Mouse (Mus musculus) embryonic fibroblast, embryonic 13.5 days (primary cell): ENCODE results near the gene Trim69. TPM values are rescaled to one million over a fixed set of nuclear protein-coding genes. Genes with fewer than 3 reads are reported as not detected.

Experiments used
- H3K27ac ChIP-seq: 2 replicates; pipeline ENCODE4 v1.5.1; 2012; ENCODE audit warnings: low read length, control low read depth, inconsistent platforms; ENCODE audit not compliant: insufficient read depth
- H3K4me1 ChIP-seq: 2 replicates; pipeline ENCODE4 v1.6.1; 2011; ENCODE audit warnings: low read length; ENCODE audit not compliant: control insufficient read depth, insufficient read depth
- H3K4me3 ChIP-seq: 2 replicates; pipeline ENCODE4 v1.5.1; 2011; ENCODE audit warnings: mild to moderate bottlenecking, control low read depth, low read length; ENCODE audit not compliant: insufficient read depth
- CTCF ChIP-seq: IDR thresholded peaks from 2 replicates; pipeline ENCODE4 v1.5.1; 2011; ENCODE audit warnings: mild to moderate bottlenecking, control low read depth, low read length, moderate library complexity, borderline replicate concordance; ENCODE audit not compliant: insufficient read depth
- POLR2A ChIP-seq: IDR thresholded peaks from 2 replicates; pipeline ENCODE4 v1.6.1; 2011; ENCODE audit warnings: low read depth, mild to moderate bottlenecking, control low read depth, low read length, moderate library complexity
- polyA plus RNA-seq: library from polyadenylated mRNA; stranded (reverse); fragments of >200 nt; gene quantifications from 2 replicates; pipeline ENCODE4 v1.2.4, GENCODE M21; 2011; ENCODE audit warnings: low read depth; ENCODE audit not compliant: missing spikeins, insufficient read length

The Trim69 gene
- polyA plus RNA-seq, 1 experiment, result 0.68 TPM

DNA sequence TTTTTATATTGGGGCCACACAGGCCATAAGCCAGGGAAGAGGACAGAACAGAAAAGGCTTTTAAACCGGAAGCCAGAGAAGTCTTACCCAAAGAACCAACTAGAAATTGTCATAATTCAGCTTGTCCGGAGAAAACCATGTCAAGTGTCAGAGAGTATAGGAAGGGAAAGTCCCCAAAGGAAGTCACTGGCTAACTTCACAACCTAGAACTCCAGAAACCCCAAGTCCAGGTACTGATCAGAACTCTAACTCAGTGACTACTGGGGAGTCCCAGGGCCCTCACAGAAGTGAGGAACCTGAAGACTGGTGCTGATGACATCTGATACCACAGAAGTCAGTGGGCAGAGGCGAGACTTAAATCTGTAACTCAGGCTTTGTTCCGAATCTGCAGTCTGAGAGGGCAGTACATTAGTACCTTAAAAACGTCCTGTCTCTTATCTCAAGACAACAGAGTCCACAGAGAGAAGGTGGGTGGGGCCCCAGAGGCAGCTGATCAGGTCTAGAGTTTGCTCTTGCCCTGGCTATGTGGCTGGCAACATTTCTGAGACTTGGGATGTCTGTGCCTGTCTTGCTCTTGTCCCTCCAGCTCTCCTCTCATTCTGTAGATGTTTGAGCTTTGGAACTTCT, 22.5 kb upstream of the Trim69 start:
- TF ChIP-seq CTCF (no peak), POLR2A (no peak)
- Histone ChIP-seq H3K4me1 (no peaks in the 10 kb centered on the region), H3K27ac (no peak overlapping the region), H3K4me3 (no peak overlapping the region)

- Histone ChIP-seq H3K4me1 (no peaks in the 10 kb centered on the region), H3K4me3 (no peak overlapping the region), H3K27ac (no peak overlapping the region)
- no peak for TF ChIP-seq POLR2A
- no peak for TF ChIP-seq CTCF
These were observed 19.7 kb upstream of the Trim69 start for GRCm38 (mm10) chr2:122140815-122141214.

DNA sequence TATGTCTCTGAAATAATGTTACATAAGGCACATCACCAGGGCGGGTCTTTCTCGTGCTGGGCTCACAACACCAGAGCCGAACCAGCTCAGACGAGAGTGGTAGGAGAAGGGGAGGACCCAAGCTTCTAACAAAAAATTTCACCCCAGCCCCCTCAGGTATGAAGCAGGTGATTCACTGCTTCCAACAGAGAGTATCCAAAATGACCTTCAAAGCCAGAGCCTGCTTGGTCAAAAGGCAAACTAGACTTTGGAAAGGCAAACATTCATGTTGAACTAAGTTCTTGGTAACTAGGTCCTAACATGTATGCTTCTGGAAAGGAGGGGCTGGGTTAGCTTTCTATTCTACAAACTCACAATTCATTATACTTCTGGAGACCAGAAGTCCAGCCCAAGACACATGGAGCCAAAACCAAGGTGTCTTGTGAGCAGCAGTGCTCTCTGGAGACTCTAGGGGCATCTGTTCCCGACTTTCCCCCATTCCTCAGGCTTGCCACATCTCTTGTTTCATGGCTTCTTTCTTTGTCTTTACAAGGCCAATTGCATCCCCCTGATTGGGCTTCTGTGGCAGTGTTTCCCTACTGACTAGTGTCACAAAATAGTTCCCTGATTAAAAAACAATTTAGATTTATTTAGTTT, 19.1 kb upstream of the Trim69 start:
- H3K27ac ChIP-seq, result no peak overlapping the region
- no peak overlapping the region for H3K4me3 ChIP-seq
- TF ChIP-seq CTCF (no peak), POLR2A (no peak)
- no peaks in the 10 kb centered on the region for H3K4me1 ChIP-seq

DNA sequence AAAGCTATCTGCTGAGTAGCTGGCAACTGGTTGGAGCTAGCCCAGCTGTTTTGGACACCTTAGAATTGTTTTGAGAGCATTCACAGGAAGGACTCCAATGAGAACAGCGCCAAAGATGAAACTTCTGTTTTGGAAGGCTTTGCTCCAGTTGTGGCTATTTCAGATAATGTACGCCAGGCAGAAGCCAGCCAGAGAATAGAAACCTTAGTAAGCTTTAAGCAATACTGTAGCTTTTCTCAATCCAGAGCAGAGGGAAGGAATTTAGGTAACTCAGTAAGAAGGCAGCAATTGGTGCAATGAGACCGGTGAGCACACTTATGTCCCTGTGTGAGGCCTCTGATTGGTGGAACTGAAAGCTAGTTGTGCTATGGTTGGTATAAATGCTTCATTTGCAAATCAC, 17.4 kb upstream of the Trim69 start:
- Histone ChIP-seq H3K27ac (no peak overlapping the region), H3K4me3 (no peak overlapping the region), H3K4me1 (no peaks in the 10 kb centered on the region)
- TF ChIP-seq POLR2A, result no peak
- no peak for TF ChIP-seq CTCF

- Histone ChIP-seq H3K4me3 (no peak overlapping the region), H3K27ac (no peak overlapping the region), H3K4me1 (0 out of 2 replicates have a peak, but pooled peaks cover 6% of the 10 kb centered on the region)
- TF ChIP-seq CTCF, result no peak
- TF ChIP-seq POLR2A, result no peak
These were observed 14.7 kb upstream of the Trim69 start for GRCm38 (mm10) chr2:122145756-122146155.

- TF ChIP-seq POLR2A (no peak), CTCF (no peak)
- H3K4me3 ChIP-seq, result no peak overlapping the region
- H3K27ac ChIP-seq, result 0 out of 2 replicates have a peak overlapping the region, but pooled peaks have one; percentile 21
- 0 out of 2 replicates have a peak, but pooled peaks cover 6% of the 10 kb centered on the region for H3K4me1 ChIP-seq
These were observed 13.8 kb upstream of the Trim69 start for GRCm38 (mm10) chr2:122146687-122147086.

DNA sequence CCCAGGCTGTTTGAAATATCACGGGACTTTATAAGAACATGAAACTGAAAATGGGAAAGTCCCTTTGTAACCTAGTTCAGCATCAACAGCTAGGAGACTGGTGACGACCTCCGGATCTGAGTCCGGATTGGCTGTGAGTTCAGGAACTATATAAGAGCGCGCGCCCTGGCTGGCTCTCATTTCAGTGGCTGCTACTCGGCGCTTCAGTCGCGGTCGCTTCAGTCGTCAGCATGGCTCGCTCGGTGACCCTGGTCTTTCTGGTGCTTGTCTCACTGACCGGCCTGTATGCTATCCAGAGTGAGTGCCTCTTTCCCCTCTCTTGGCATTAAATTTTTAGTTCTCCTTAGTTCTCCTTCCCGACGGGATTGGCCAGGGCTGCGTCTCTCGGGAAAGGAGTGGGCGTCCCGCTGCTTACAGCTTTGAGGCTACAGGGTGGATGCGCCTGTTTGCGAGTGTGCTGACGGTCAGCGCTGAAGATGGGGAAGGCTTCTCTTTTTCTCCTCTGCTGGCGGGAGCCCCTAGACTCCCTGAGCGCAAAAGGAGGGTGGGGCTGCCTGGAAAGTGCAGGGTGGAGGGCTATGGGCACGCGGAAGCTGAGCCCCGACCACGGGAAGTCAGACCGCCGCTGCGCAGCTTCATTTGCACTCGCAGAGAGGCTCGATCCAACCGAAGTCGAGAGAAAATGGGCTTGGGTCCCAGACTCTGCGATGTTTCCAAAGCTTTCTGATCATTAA, 12.8 kb upstream of the Trim69 start, which contains the start of gene B2m:
B2m (plus strand) TSS at position 179 of the 734 bp plus-strand sequence.
- TF ChIP-seq POLR2A, result peak; percentile 100
- no peak for TF ChIP-seq CTCF
- Histone ChIP-seq H3K4me3 (peak within 1 kb of the TSS; percentile 83), H3K4me1 (0 out of 2 replicates have a peak, but pooled peaks cover 6% of the 10 kb centered on the region), H3K27ac (peak within 1 kb of the TSS; percentile 60)

DNA sequence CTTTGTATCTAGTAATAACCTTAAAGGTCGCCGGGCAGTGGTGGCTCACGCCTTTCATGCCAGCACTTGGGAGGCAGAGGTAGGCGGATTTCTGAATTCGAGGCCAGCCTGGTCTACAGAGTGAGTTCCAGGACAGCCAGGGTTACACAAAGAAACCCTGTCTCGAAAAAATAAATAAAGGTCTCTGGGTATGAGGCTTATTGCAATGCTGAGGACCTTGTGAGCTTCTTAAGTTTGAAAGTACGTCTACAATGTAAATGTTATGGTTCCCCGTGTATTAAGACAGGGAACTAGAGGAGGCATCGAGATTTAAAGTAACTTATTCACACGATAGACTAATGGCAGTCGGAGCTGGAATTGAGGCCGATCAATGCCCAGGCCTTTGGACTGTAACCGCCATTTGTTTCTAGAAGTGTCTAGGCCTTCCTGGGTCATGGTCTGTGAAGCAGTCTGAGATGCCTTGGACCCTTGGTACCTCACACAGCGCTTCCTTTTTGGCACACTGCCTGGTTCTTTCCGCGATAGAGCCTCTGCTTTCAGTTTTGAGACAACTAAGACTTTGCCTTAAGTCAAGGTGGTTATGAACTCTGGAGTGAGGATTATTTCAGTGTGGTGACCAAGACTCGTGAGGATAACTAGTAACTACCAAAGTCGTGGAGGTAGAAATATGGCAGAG, 12.1 kb upstream of the Trim69 start:
- peak overlapping the region; percentile 83 for H3K4me3 ChIP-seq
- H3K27ac ChIP-seq, result peak overlapping the region; percentile 60
- TF ChIP-seq POLR2A, result no peak
- TF ChIP-seq CTCF, result no peak
- H3K4me1 ChIP-seq, result 0 out of 2 replicates have a peak, but pooled peaks cover 6% of the 10 kb centered on the region

DNA sequence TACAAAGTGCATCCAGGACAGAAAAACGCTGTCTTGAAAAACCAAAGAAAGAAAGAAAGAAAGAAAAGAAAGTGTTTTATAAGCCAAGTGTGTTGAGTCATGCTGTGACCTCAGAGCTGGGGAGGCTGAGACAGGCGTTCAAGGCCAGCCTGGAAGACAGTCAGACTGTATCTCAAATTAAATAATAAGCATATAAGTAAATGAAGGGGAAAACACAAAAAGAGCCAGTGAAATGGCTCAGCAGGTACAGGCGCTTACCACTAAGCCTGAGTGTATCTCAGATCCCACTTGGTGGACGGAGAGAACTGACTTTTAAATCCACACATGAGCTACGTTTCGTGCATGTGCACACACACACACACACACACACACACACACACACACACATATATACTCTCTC, 11.2 kb upstream of the Trim69 start:
- Histone ChIP-seq H3K4me1 (0 out of 2 replicates have a peak, but pooled peaks cover 6% of the 10 kb centered on the region), H3K27ac (peak overlapping the region; percentile 60), H3K4me3 (peak overlapping the region; percentile 83)
- no peak for TF ChIP-seq CTCF
- TF ChIP-seq POLR2A, result no peak
